10 mouse cellular contexts compared by ENCODE assay signal in genomic region chr15:83534960-83535889, GRCm38 (mm10). TPM values are rescaled to one million over a fixed set of nuclear protein-coding genes. Genes with fewer than 3 reads are reported as not detected.
DNase-seq lines count a peak whose midpoint lies in the region; ATAC-seq and TF ChIP-seq lines count a peak whose summit lies in the region.
"Had no signal": no experiment of that assay in that cellular context is flagged by ENCODE, and none has a peak within 500 bp of the region (broad histone marks: within the 10 kb centered on the region; RNA-seq: fewer than 3 reads in every experiment).

No protein-coding gene starts in this region.

- no peaks in the 10 kb centered on the region for H3K9me3 ChIP-seq in intestine, postnatal 0 days (ENCODE audit: control insufficient read depth)
- H3K9me3 ChIP-seq in stomach, embryonic 15.5 days: no peaks in the 10 kb centered on the region
- H3K9me3 ChIP-seq: forebrain, embryonic 15.5 days; hindbrain, embryonic 15.5 days had no signal

- ATAC-seq in intestine, postnatal 0 days: peak; percentile 78
- peak; percentile 45; the same call in 1 of the 2 replicates for ATAC-seq in stomach, embryonic 15.5 days (ENCODE audit: insufficient read depth, low FRiP score, low read depth)
- ATAC-seq: forebrain, embryonic 15.5 days had no signal

- H3K4me3 ChIP-seq in heart, adult 2 months: no peak overlapping the region; the same call in 1 of the 2 replicates
- H3K4me3 ChIP-seq in intestine, postnatal 0 days (ENCODE audit: low read depth, low read length): no peak overlapping the region
- no peak overlapping the region for H3K4me3 ChIP-seq in stomach, embryonic 15.5 days (replicated peaks)
- H3K4me3 ChIP-seq: forebrain, embryonic 15.5 days; hindbrain, embryonic 15.5 days had no signal

- peaks cover 23% of the 10 kb centered on the region for H3K4me1 ChIP-seq in heart, adult 2 months (ENCODE audit: control insufficient read depth, insufficient read depth, low read length)
- H3K4me1 ChIP-seq in intestine, postnatal 0 days (replicated peaks; ENCODE audit: control insufficient read depth, insufficient read depth, low read length): no peaks in the 10 kb centered on the region
- H3K4me1 ChIP-seq in stomach, embryonic 15.5 days: 0 out of 2 replicates have a peak, but pooled peaks cover 3% of the 10 kb centered on the region
- H3K4me1 ChIP-seq: forebrain, embryonic 15.5 days; hindbrain, embryonic 15.5 days had no signal

- WGBS in heart, adult 2 months: 26% methylated on average over 17 of the region's 17 CpGs
- 39% methylated on average over 17 of the region's 17 CpGs for WGBS in intestine, postnatal 0 days
- 56% methylated on average over 17 of the region's 17 CpGs for WGBS in stomach, embryonic 15.5 days

- H3K27ac ChIP-seq in heart, adult 2 months: peak overlapping the region; percentile 74
- no peak overlapping the region; the same call in 1 of the 2 replicates for H3K27ac ChIP-seq in intestine, postnatal 0 days (ENCODE audit: low read depth, low read length)
- no peak overlapping the region; the same call in 1 of the 2 replicates for H3K27ac ChIP-seq in stomach, embryonic 15.5 days
- H3K27ac ChIP-seq: forebrain, embryonic 15.5 days; hindbrain, embryonic 15.5 days had no signal

- TF ChIP-seq EP300 in heart, adult 2 months (IDR thresholded peaks at IDR 0.05; ENCODE audit: insufficient read depth, low read depth, low read length): 0 out of 2 replicates have a peak, but pooled peaks have one; percentile 12

- H3K27me3 ChIP-seq in heart, adult 2 months (ENCODE audit: control insufficient read depth, insufficient read depth, low read length): no peaks in the 10 kb centered on the region
- H3K27me3 ChIP-seq in intestine, postnatal 0 days (replicated peaks; ENCODE audit: control insufficient read depth, insufficient read depth, low read length): no peaks in the 10 kb centered on the region
- H3K27me3 ChIP-seq in stomach, embryonic 15.5 days (replicated peaks): no peaks in the 10 kb centered on the region
- H3K27me3 ChIP-seq: forebrain, embryonic 15.5 days; hindbrain, embryonic 15.5 days had no signal

- intact Hi-C loops in heart, adult 2 months (cut with DNase I): loop anchor here (5.0 kb wide), 1 partner anchor 62 kb away; the partner anchor contains the start of gene Ttll12

- TF ChIP-seq CTCF in heart, adult 2 months (IDR thresholded peaks at IDR 0.05): no peak
- TF ChIP-seq CTCF in intestine, postnatal 0 days (IDR thresholded peaks at IDR 0.05; ENCODE audit: low read depth): no peak

- no peaks in the 10 kb centered on the region; the same call in 1 of the 2 replicates for H3K36me3 ChIP-seq in heart, adult 2 months (ENCODE audit: control insufficient read depth, insufficient read depth, low read length)
- H3K36me3 ChIP-seq in intestine, postnatal 0 days (ENCODE audit: control insufficient read depth, insufficient read depth): no peaks in the 10 kb centered on the region
- no peaks in the 10 kb centered on the region for H3K36me3 ChIP-seq in stomach, embryonic 15.5 days
- H3K36me3 ChIP-seq: forebrain, embryonic 15.5 days; hindbrain, embryonic 15.5 days had no signal

- TF ChIP-seq POLR2A in heart, adult 2 months (IDR thresholded peaks at IDR 0.05; ENCODE audit: insufficient read depth, low read depth, low read length): peak; percentile 51; the same call in 1 of the 2 replicates

- peak overlapping the region; percentile 15 for H3K9ac ChIP-seq in heart, adult 2 months (ENCODE audit: low read depth, low read length)
- H3K9ac ChIP-seq in intestine, postnatal 0 days (ENCODE audit: low read depth, low read length): no peak overlapping the region
- no peak overlapping the region for H3K9ac ChIP-seq in stomach, embryonic 15.5 days
- H3K9ac ChIP-seq: forebrain, embryonic 15.5 days; hindbrain, embryonic 15.5 days had no signal

- H3K79me2 ChIP-seq in heart, adult 2 months (replicated peaks; ENCODE audit: control insufficient read depth, insufficient read depth, low read length): no peaks in the 10 kb centered on the region

- peak; percentile 61 for DNase-seq in ovary, adult 18-20 months (ENCODE audit: low spot score)
- no peak for DNase-seq in ovary, postnatal 14 days (ENCODE audit: low spot score)
- peak; percentile 45 to 57 for DNase-seq in heart, adult 2 months
- DNase-seq in yolk sac, embryonic 10.5 days (ENCODE audit: low spot score): no peak
- no peak for DNase-seq in kidney, adult 9 months
- DNase-seq: cerebellum, postnatal 36 days had no signal

- no peak overlapping the region; the same call in 1 of the 2 replicates for H3K4me2 ChIP-seq in intestine, postnatal 0 days (replicated peaks; ENCODE audit: low read depth)
- H3K4me2 ChIP-seq in stomach, embryonic 15.5 days: no peak overlapping the region
- H3K4me2 ChIP-seq: forebrain, embryonic 15.5 days; hindbrain, embryonic 15.5 days had no signal

RNA-seq across cellular contexts. Expression of gene Bik, which starts 8.6 kb away (rescaled TPM):
- total RNA-seq in heart, adult 2 months (2021): 10 to 100 TPM in 1 of 2 experiments, 1 to 10 TPM in 1; 8.3 to 10.9 TPM
- polyA plus RNA-seq in heart, adult 2 months (2012; rRNA removed): 11.7 and 21.8 TPM in 2 replicates
- polyA plus RNA-seq in intestine, postnatal 0 days (2015; fragmentation: Nextera tagmentation; extraction: Ambion mirVana): 4.6 TPM in 2 replicates
- polyA plus RNA-seq in stomach, embryonic 15.5 days (2015; fragmentation: Nextera tagmentation; extraction: Ambion mirVana): 5.8 TPM in 2 replicates

RNA-seq across cellular contexts. Expression of gene Ttll1, which starts 24.5 kb away (rescaled TPM):
- 10 to 100 TPM; 52.1 to 62.9 TPM for total RNA-seq in heart, adult 2 months (2021)
- polyA plus RNA-seq in heart, adult 2 months (2012; rRNA removed): 37.6 and 41.3 TPM in 2 replicates
- polyA plus RNA-seq in intestine, postnatal 0 days (2015; fragmentation: Nextera tagmentation; extraction: Ambion mirVana): 6.0 and 7.1 TPM in 2 replicates
- polyA plus RNA-seq in stomach, embryonic 15.5 days (2015; fragmentation: Nextera tagmentation; extraction: Ambion mirVana): 19.8 and 20.1 TPM in 2 replicates

RNA-seq across cellular contexts. Expression of gene Tspo, which starts 28.2 kb away (rescaled TPM):
- 10 to 100 TPM; 61.2 to 61.8 TPM for total RNA-seq in heart, adult 2 months (2021)
- polyA plus RNA-seq in heart, adult 2 months (2012; rRNA removed): 101 and 154 TPM in 2 replicates
- polyA plus RNA-seq in intestine, postnatal 0 days (2015; fragmentation: Nextera tagmentation; extraction: Ambion mirVana): 105 and 118 TPM in 2 replicates
- polyA plus RNA-seq in stomach, embryonic 15.5 days (2015; fragmentation: Nextera tagmentation; extraction: Ambion mirVana): 94.5 and 118 TPM in 2 replicates

RNA-seq across cellular contexts. Expression of gene Mcat, which starts 28.4 kb away (rescaled TPM):
- total RNA-seq in heart, adult 2 months (2021): 10 to 100 TPM; 38.7 to 40.8 TPM
- polyA plus RNA-seq in heart, adult 2 months (2012; rRNA removed): 32.2 and 41.4 TPM in 2 replicates
- polyA plus RNA-seq in intestine, postnatal 0 days (2015; fragmentation: Nextera tagmentation; extraction: Ambion mirVana): 15.9 and 16.8 TPM in 2 replicates
- 33.6 and 35.4 TPM in 2 replicates for polyA plus RNA-seq in stomach, embryonic 15.5 days (2015; fragmentation: Nextera tagmentation; extraction: Ambion mirVana)

RNA-seq across cellular contexts. Expression of gene Ttll12, which starts 59.7 kb away (rescaled TPM):
- 1 to 10 TPM; 4.5 to 5.5 TPM for total RNA-seq in heart, adult 2 months (2021)
- 9.9 and 10.6 TPM in 2 replicates for polyA plus RNA-seq in heart, adult 2 months (2012; rRNA removed)
- polyA plus RNA-seq in intestine, postnatal 0 days (2015; fragmentation: Nextera tagmentation; extraction: Ambion mirVana): 14.1 and 14.7 TPM in 2 replicates
- 30.6 and 33.6 TPM in 2 replicates for polyA plus RNA-seq in stomach, embryonic 15.5 days (2015; fragmentation: Nextera tagmentation; extraction: Ambion mirVana)

Comparison
In these comparisons a context has a peak if more than half of its experiments do, and no peak if none do; other contexts are left out.
1. DNase-seq: peak in ovary, adult 18-20 months (single experiment) and heart, adult 2 months (2 of 2); none in ovary, postnatal 14 days (single experiment), yolk sac, embryonic 10.5 days (single experiment) and kidney, adult 9 months (single experiment).